Mouse (Mus musculus): ENCODE data around the gene Spam1. TPM values are rescaled to one million over a fixed set of nuclear protein-coding genes. Genes with fewer than 3 reads are reported as not detected.

Gene Spam1
- total RNA-seq (2017), result not detected in 3 replicates

- ATAC-seq (replicated peaks; ENCODE audit: insufficient number of reproducible peaks, low FRiP score, low TSS enrichment, poor library complexity, severe bottlenecking), result no peak
Measured at GRCm38 (mm10) chr6:24790888-24791287, at the start of gene Spam1. Gene Spam1, plus strand, starts transcription at chr6:24791188.

DNA sequence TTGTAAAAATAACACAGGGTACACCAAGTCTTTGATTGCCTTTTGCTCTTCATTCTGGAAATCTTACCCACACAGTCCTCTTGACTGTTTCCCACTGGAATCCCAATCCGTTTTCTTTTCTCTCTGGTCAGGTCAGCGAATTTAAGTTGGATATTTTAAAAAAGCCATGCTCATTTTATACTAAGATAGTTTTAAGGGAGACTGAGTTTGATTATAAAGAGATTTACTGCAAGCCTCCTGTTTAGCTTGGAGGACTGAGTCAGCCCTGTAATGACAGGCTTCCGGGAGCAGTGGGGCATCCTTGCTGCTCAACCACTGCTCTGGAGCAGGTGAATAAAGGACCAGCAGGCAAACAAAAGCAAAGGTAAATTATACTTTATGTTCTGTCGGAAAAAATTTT is 43.0 kb upstream of the Spam1 start, which contains the start of gene Hyal4:
Gene Hyal4, plus strand, starts transcription at position 301 of the 400 bp plus-strand sequence.
- no peak for ATAC-seq (replicated peaks; ENCODE audit: insufficient number of reproducible peaks, low FRiP score, low TSS enrichment, poor library complexity, severe bottlenecking)

- no peak for ATAC-seq (replicated peaks; ENCODE audit: insufficient number of reproducible peaks, low FRiP score, low TSS enrichment, poor library complexity, severe bottlenecking)
Measured at GRCm38 (mm10) chr6:24759281-24759680, 31.7 kb upstream of the Spam1 start.

- ATAC-seq (replicated peaks; ENCODE audit: insufficient number of reproducible peaks, low FRiP score, low TSS enrichment, poor library complexity, severe bottlenecking), result no peak
Measured at GRCm38 (mm10) chr6:24766261-24766660, 24.7 kb upstream of the Spam1 start.

- no peak for ATAC-seq (replicated peaks; ENCODE audit: insufficient number of reproducible peaks, low FRiP score, low TSS enrichment, poor library complexity, severe bottlenecking)
Measured at GRCm38 (mm10) chr6:24779182-24779581, 11.8 kb upstream of the Spam1 start.

GRCm38 (mm10) chr6:24822070-24822469 is 31.1 kb downstream of the Spam1 start:
- no peak for ATAC-seq (replicated peaks; ENCODE audit: insufficient number of reproducible peaks, low FRiP score, low TSS enrichment, poor library complexity, severe bottlenecking)

Other genes starting within 250 kb of the Spam1 start
- not detected in 3 replicates for gene Lmod2, start 193.4 kb upstream of the Spam1 start, total RNA-seq (2017)
- gene Wasl, start 126.2 kb upstream of the Spam1 start, total RNA-seq (2017), result 6.4 to 20.8 TPM (median 13.4 TPM) in 3 replicates
- gene Hyal6, start 57.9 kb upstream of the Spam1 start, total RNA-seq (2017), result 0.39 TPM in 1 of 3 replicates, not detected in the others
- not detected in 3 replicates for gene Hyal4, start 42.9 kb upstream of the Spam1 start, total RNA-seq (2017)
- not detected in 3 replicates for gene Hyal5, start 66.8 kb downstream of the Spam1 start, total RNA-seq (2017)
- gene Tmem229a, start 165.1 kb downstream of the Spam1 start, total RNA-seq (2017), result 0.10 to 0.21 TPM in 2 of 3 replicates, not detected in the other

All from monocyte, adult 5-6 weeks (primary cell).